Mouse (Mus musculus) adrenal gland, adult 18-20 months (tissue): ENCODE data around the gene Nol3. TPM values are rescaled to one million over a fixed set of nuclear protein-coding genes. Genes with fewer than 3 reads are reported as not detected.

Experiments
- microRNA-seq, 2 experiments: library from miRNA; unstranded; fragments of <30 nt; microRNA quantifications; one replicate each; pipeline ENCODE4 v1.2.0; 2021; ENCODE audit warnings: borderline number of aligned reads in 2 of 2
- total RNA-seq, 2 experiments: library from RNA; stranded (reverse); gene quantifications; 1 replicate in 1 of 2; 2 replicates in 1 of 2; pipeline ENCODE4 v1.2.3; 2021

Gene Nol3
- total RNA-seq, 2 experiments from 2014 or later: 6.7 to 20.3 TPM

Small RNAs within 50 kb of the gene (microRNA-seq; reads per million reads assigned to microRNA genes)
- gene Gm27320 (0 reads per million in 2 experiments), gene Mir328 (3,519 to 6,929 reads per million in 2 experiments)

Other genes starting within 250 kb of the Nol3 start
- gene Ces3a, start 227.5 kb upstream of the Nol3 start, total RNA-seq: under 1 TPM in 1 of 2 experiments, not detected in 1; 0.27 TPM
- gene Ces3b, start 192.4 kb upstream of the Nol3 start, total RNA-seq: not detected
- not detected for gene Ces4a, start 144.3 kb upstream of the Nol3 start, total RNA-seq
- gene Cbfb, start 105.5 kb upstream of the Nol3 start, total RNA-seq: 100 to 1,000 TPM in 1 of 2 experiments, 10 to 100 TPM in 1; 89.7 to 105 TPM
- 10 to 100 TPM; 23.4 to 32.0 TPM for gene D230025D16Rik, start 51.0 kb upstream of the Nol3 start, total RNA-seq
- gene B3gnt9, start 21.0 kb upstream of the Nol3 start, total RNA-seq: 1 to 10 TPM; 2.7 to 3.2 TPM
- gene Tradd, start 11.5 kb upstream of the Nol3 start, total RNA-seq: 10 to 100 TPM; 13.1 to 15.5 TPM
- gene Fbxl8, start 11.5 kb upstream of the Nol3 start, total RNA-seq: 1 to 10 TPM; 3.7 to 4.3 TPM
- gene Hsf4, start 6.3 kb upstream of the Nol3 start, total RNA-seq: 1 to 10 TPM; 2.2 to 4.3 TPM
- 1 to 10 TPM; 2.2 to 2.8 TPM for gene 4931428F04Rik, start 13.7 kb downstream of the Nol3 start, total RNA-seq
- gene Exoc3l, start 20.0 kb downstream of the Nol3 start, total RNA-seq: 10 to 100 TPM; 15.6 to 17.2 TPM
- gene E2f4, start 21.5 kb downstream of the Nol3 start, total RNA-seq: 10 to 100 TPM; 43.2 to 44.9 TPM
- gene Elmo3, start 29.5 kb downstream of the Nol3 start, total RNA-seq: 1 to 10 TPM; 4.5 to 6.9 TPM
- 1 to 10 TPM; 3.1 to 3.8 TPM for gene Lrrc29, start 50.1 kb downstream of the Nol3 start, total RNA-seq
- 10 to 100 TPM; 55.6 to 69.6 TPM for gene Tmem208, start 50.2 kb downstream of the Nol3 start, total RNA-seq
- gene Fhod1, start 71.8 kb downstream of the Nol3 start, total RNA-seq: 1 to 10 TPM; 8.3 to 8.6 TPM
- gene Slc9a5, start 72.7 kb downstream of the Nol3 start, total RNA-seq: under 1 TPM; 0.58 to 0.93 TPM
- under 1 TPM; 0.17 to 0.67 TPM for gene Plekhg4, start 97.1 kb downstream of the Nol3 start, total RNA-seq
- gene Kctd19, start 137.4 kb downstream of the Nol3 start, total RNA-seq: under 1 TPM in 1 of 2 experiments, not detected in 1; 0.13 TPM
- 1 to 10 TPM; 3.3 to 4.5 TPM for gene Lrrc36, start 137.4 kb downstream of the Nol3 start, total RNA-seq
- gene Tppp3, start 195.4 kb downstream of the Nol3 start, total RNA-seq: 10 to 100 TPM; 24.0 to 43.0 TPM
- 10 to 100 TPM; 18.1 to 18.3 TPM for gene Zdhhc1, start 220.8 kb downstream of the Nol3 start, total RNA-seq
- gene Hsd11b2, start 242.6 kb downstream of the Nol3 start, total RNA-seq: under 1 TPM; 0.16 to 0.53 TPM